Mouse (Mus musculus) liver, postnatal 0 days (tissue): ENCODE results near the gene Usp29. TPM values are rescaled to one million over a fixed set of nuclear protein-coding genes. Genes with fewer than 3 reads are reported as not detected.
A peak's percentile ranks its signal among the peaks of the same experiment; 100 is the strongest.

Experiments
- ATAC-seq: fragments of 200-750 bp; cut with Nextera tagmentation; 2 replicates; pipeline ENCODE4 v1.8.0; 2017; ENCODE audit warnings: mild to moderate bottlenecking, moderate library complexity
- DNase-seq: peaks from one replicate; pipeline ENCODE4 v3.0.0-alpha.2; 2016
- H3K27ac ChIP-seq: fragments of 300-500 bp; sonication (generic); 2 replicates; pipeline ENCODE4 v1.5.1; 2014; ENCODE audit warnings: antibody characterized with exemption, moderate library complexity, mild to moderate bottlenecking, low read depth
- H3K27me3 ChIP-seq: fragments of 300-500 bp; sonication (generic); 2 replicates; pipeline ENCODE4 v1.6.1; 2014; ENCODE audit warnings: low read length, control low read depth, mixed read lengths; ENCODE audit not compliant: insufficient read depth
- H3K36me3 ChIP-seq: fragments of 300-500 bp; sonication (generic); replicated peaks from 2 replicates; pipeline ENCODE4 v1.6.1; 2014; ENCODE audit warnings: mild to moderate bottlenecking, control low read depth, low read length, moderate library complexity, mixed read lengths; ENCODE audit not compliant: insufficient read depth
- H3K4me1 ChIP-seq: fragments of 300-500 bp; sonication (generic); 2 replicates; pipeline ENCODE4 v1.6.1; 2014; ENCODE audit warnings: antibody characterized with exemption, mild to moderate bottlenecking, control low read depth; ENCODE audit not compliant: insufficient read depth
- H3K4me2 ChIP-seq: fragments of 300-500 bp; sonication (generic); 2 replicates; pipeline ENCODE4 v1.6.1; 2014; ENCODE audit warnings: low read depth, mild to moderate bottlenecking, low read length, moderate library complexity, mixed read lengths
- H3K4me3 ChIP-seq: fragments of 300-500 bp; sonication (generic); 2 replicates; pipeline ENCODE4 v1.5.1; 2014; ENCODE audit warnings: low read depth, low read length
- H3K9ac ChIP-seq: fragments of 300-500 bp; sonication (generic); replicated peaks from 2 replicates; pipeline ENCODE4 v1.6.1; 2014; ENCODE audit warnings: mild to moderate bottlenecking, moderate library complexity
- H3K9me3 ChIP-seq: fragments of 300-500 bp; sonication (generic); 2 replicates; pipeline ENCODE4 v1.6.1; 2016; ENCODE audit warnings: mild to moderate bottlenecking, control low read depth, low read length, mixed read lengths
- CTCF ChIP-seq: sonication (generic); IDR thresholded peaks from 2 replicates; pipeline ENCODE4 v1.5.1; 2016; ENCODE audit warnings: antibody characterized with exemption, low read depth
- EP300 ChIP-seq: IDR thresholded peaks from 2 replicates; pipeline ENCODE4 v1.6.1; 2016; ENCODE audit warnings: antibody characterized with exemption, low read depth, mild to moderate bottlenecking
- WGBS: fragments of 180-500 bp; shearing (Covaris S2); extraction: QIAGEN DNeasy Blood & Tissue Kit; methylation state at CpG from one replicate; pipeline ENCODE4 v1.1.7; 2014; ENCODE audit not compliant: insufficient replicate concordance; 5-methylcytosine and 5-hydroxymethylcytosine counted together
- polyA plus RNA-seq: library from polyadenylated mRNA; unstranded; fragments of >200 nt; fragmentation: Nextera tagmentation; extraction: Ambion mirVana; gene quantifications from 2 replicates; pipeline ENCODE4 v1.2.1, GENCODE M21; 2015

Usp29 gene
- polyA plus RNA-seq, 1 experiment from 2014 or later: 1.5 TPM

GRCm38 (mm10) chr7:6835351-6835750, 105.0 kb downstream of the Usp29 start:
- H3K4me1 ChIP-seq: no peaks in the 10 kb centered on the region
- TF ChIP-seq CTCF (no peak), EP300 (no peak)
- H3K9ac ChIP-seq: no peak overlapping the region
- DNase-seq (no peak), ATAC-seq (no peak)
- no peak overlapping the region for H3K27ac ChIP-seq
- WGBS: 24% methylated on average over 5 of the region's 5 CpGs
- H3K4me2 ChIP-seq: no peak overlapping the region
- H3K9me3 ChIP-seq: no peaks in the 10 kb centered on the region
- no peaks in the 10 kb centered on the region for H3K27me3 ChIP-seq
- no peak overlapping the region for H3K4me3 ChIP-seq
- no peaks in the 10 kb centered on the region for H3K36me3 ChIP-seq

GRCm38 (mm10) chr7:6837297-6837925, 107.0 kb downstream of the Usp29 start:
- TF ChIP-seq CTCF: no peak
- no peak for TF ChIP-seq EP300
- Histone ChIP-seq H3K9ac (no peak overlapping the region), H3K9me3 (no peaks in the 10 kb centered on the region), H3K4me1 (no peaks in the 10 kb centered on the region), H3K27ac (peak overlapping the region; percentile 66), H3K27me3 (no peaks in the 10 kb centered on the region), H3K4me3 (no peak overlapping the region), H3K36me3 (no peaks in the 10 kb centered on the region), H3K4me2 (no peak overlapping the region)
- ATAC-seq (no peak), DNase-seq (no peak)
- WGBS: 54% methylated on average over 3 of the region's 3 CpGs

- H3K4me2 ChIP-seq: no peak overlapping the region
- H3K36me3 ChIP-seq: no peaks in the 10 kb centered on the region
- H3K4me3 ChIP-seq: no peak overlapping the region
- DNase-seq (peak; percentile 14), ATAC-seq (peak; percentile 84)
- H3K27me3 ChIP-seq: no peaks in the 10 kb centered on the region
- H3K27ac ChIP-seq: peak overlapping the region; percentile 66
- H3K9me3 ChIP-seq: no peaks in the 10 kb centered on the region
- H3K9ac ChIP-seq: no peak overlapping the region
- 43% methylated on average over 9 of the region's 9 CpGs for WGBS
- no peaks in the 10 kb centered on the region for H3K4me1 ChIP-seq
- no peak for TF ChIP-seq CTCF
- peak; percentile 50 for TF ChIP-seq EP300
These were observed 107.7 kb downstream of the Usp29 start for GRCm38 (mm10) chr7:6837926-6838554.

- DNase-seq (no peak), ATAC-seq (no peak)
- Histone ChIP-seq H3K4me2 (no peak overlapping the region), H3K4me1 (no peaks in the 10 kb centered on the region), H3K9ac (no peak overlapping the region), H3K9me3 (no peaks in the 10 kb centered on the region), H3K36me3 (no peaks in the 10 kb centered on the region), H3K27me3 (no peaks in the 10 kb centered on the region), H3K27ac (no peak overlapping the region), H3K4me3 (no peak overlapping the region)
- WGBS: 76% methylated on average over 5 of the region's 5 CpGs
- no peak for TF ChIP-seq EP300
- TF ChIP-seq CTCF: no peak
These were observed 110.5 kb downstream of the Usp29 start for GRCm38 (mm10) chr7:6840860-6841259.

GRCm38 (mm10) chr7:6849495-6849894, 119.1 kb downstream of the Usp29 start:
- 54% methylated on average over 3 of the region's 3 CpGs for WGBS
- H3K4me1 ChIP-seq: no peaks in the 10 kb centered on the region
- H3K36me3 ChIP-seq: no peaks in the 10 kb centered on the region
- no peaks in the 10 kb centered on the region for H3K9me3 ChIP-seq
- H3K4me3 ChIP-seq: no peak overlapping the region
- TF ChIP-seq EP300 (no peak), CTCF (no peak)
- ATAC-seq (no peak), DNase-seq (no peak)
- no peak overlapping the region for H3K4me2 ChIP-seq
- no peak overlapping the region for H3K27ac ChIP-seq
- no peaks in the 10 kb centered on the region for H3K27me3 ChIP-seq
- H3K9ac ChIP-seq: no peak overlapping the region

- WGBS: 67% methylated on average over 3 of the region's 3 CpGs
These were observed 119.9 kb downstream of the Usp29 start for GRCm38 (mm10) chr7:6850321-6850720.

More at GRCm38 (mm10) chr7:6850321-6850720, 119.9 kb downstream of the Usp29 start:
- Histone ChIP-seq H3K4me3 (no peak overlapping the region), H3K27ac (no peak overlapping the region), H3K36me3 (no peaks in the 10 kb centered on the region), H3K27me3 (no peaks in the 10 kb centered on the region), H3K9me3 (no peaks in the 10 kb centered on the region), H3K4me1 (no peaks in the 10 kb centered on the region), H3K9ac (no peak overlapping the region), H3K4me2 (no peak overlapping the region)
- DNase-seq (no peak), ATAC-seq (no peak)
- TF ChIP-seq CTCF (no peak), EP300 (no peak)
